Mouse (Mus musculus) intestine, embryonic 15.5 days (tissue): ENCODE data around the gene Dmgdh. TPM values are rescaled to one million over a fixed set of nuclear protein-coding genes. Genes with fewer than 3 reads are reported as not detected.

ENCODE experiments used
- ATAC-seq: fragments of 200-750 bp; cut with Nextera tagmentation; 2 replicates; pipeline ENCODE4 v1.8.0; 2017; ENCODE audit warnings: moderate TSS enrichment, moderate library complexity
- H3K27ac ChIP-seq: fragments of 300-500 bp; sonication (generic); 2 replicates; pipeline ENCODE4 v1.5.1; 2015; ENCODE audit warnings: mild to moderate bottlenecking, inconsistent platforms
- H3K27me3 ChIP-seq: fragments of 300-500 bp; sonication (generic); replicated peaks from 2 replicates; pipeline ENCODE4 v1.6.1; 2015; ENCODE audit warnings: inconsistent platforms
- H3K36me3 ChIP-seq: fragments of 300-500 bp; sonication (generic); 2 replicates; pipeline ENCODE4 v1.6.1; 2015; ENCODE audit warnings: inconsistent platforms
- H3K4me1 ChIP-seq: fragments of 300-500 bp; sonication (generic); replicated peaks from 2 replicates; pipeline ENCODE4 v1.6.1; 2015; ENCODE audit warnings: inconsistent platforms
- H3K4me2 ChIP-seq: fragments of 300-500 bp; sonication (generic); replicated peaks from 2 replicates; pipeline ENCODE4 v1.6.1; 2015; ENCODE audit warnings: mild to moderate bottlenecking, inconsistent platforms
- H3K4me3 ChIP-seq: fragments of 300-500 bp; sonication (generic); replicated peaks from 2 replicates; pipeline ENCODE4 v1.5.1; 2015; ENCODE audit warnings: inconsistent platforms
- H3K9ac ChIP-seq: fragments of 300-500 bp; sonication (generic); 2 replicates; pipeline ENCODE4 v1.6.1; 2015; ENCODE audit warnings: inconsistent platforms
- H3K9me3 ChIP-seq: fragments of 300-500 bp; sonication (generic); 2 replicates; pipeline ENCODE4 v1.6.1; 2016; ENCODE audit warnings: inconsistent platforms
- WGBS: fragments of 180-500 bp; shearing (Covaris S2); methylation state at CpG from one replicate; pipeline ENCODE4 v1.1.7; 2015; 5-methylcytosine and 5-hydroxymethylcytosine counted together
- polyA plus RNA-seq: library from polyadenylated mRNA; unstranded; fragments of >200 nt; fragmentation: Nextera tagmentation; extraction: Ambion mirVana; gene quantifications from 2 replicates; pipeline ENCODE4 v1.2.1, GENCODE M21; 2015

Dmgdh gene
- polyA plus RNA-seq, 1 experiment from 2014 or later = 0.39 TPM

- H3K27ac ChIP-seq = no peak overlapping the region
- no peaks in the 10 kb centered on the region for H3K36me3 ChIP-seq
- no peaks in the 10 kb centered on the region for H3K9me3 ChIP-seq
- 46% methylated on average over 7 of the region's 7 CpGs for WGBS
- no peaks in the 10 kb centered on the region for H3K4me1 ChIP-seq
- no peak overlapping the region for H3K4me2 ChIP-seq
- no peaks in the 10 kb centered on the region for H3K27me3 ChIP-seq
- no peak for ATAC-seq
- no peak overlapping the region for H3K4me3 ChIP-seq
- H3K9ac ChIP-seq = no peak overlapping the region
These were observed 42.9 kb downstream of the Dmgdh start for GRCm38 (mm10) chr13:93717113-93717512.

DNA sequence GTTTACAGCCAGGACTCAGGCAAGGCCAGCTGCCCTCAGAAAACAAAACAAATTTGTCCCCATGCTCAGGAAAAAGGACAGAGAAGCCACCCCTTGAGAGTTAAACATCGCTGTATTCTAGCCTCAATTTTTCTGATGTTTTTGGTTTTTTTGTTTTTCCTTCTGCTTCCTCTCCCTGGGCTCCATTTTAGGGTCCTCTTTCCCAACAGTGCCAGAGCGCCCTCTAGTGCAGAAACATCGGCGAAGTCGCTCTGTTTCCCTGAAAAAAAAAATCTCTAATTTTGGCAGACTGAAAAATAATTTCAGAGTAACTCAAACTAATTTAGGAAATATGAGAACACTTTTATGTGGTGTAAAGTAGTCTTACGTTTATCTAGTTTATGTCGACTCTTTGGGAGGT lies 44.7 kb downstream of the Dmgdh start:
- no peak overlapping the region for H3K9ac ChIP-seq
- no peaks in the 10 kb centered on the region for H3K27me3 ChIP-seq
- H3K9me3 ChIP-seq = no peaks in the 10 kb centered on the region
- no peak for ATAC-seq
- H3K4me3 ChIP-seq = no peak overlapping the region
- WGBS = 6% methylated on average over 7 of the region's 7 CpGs
- H3K36me3 ChIP-seq = no peaks in the 10 kb centered on the region
- no peaks in the 10 kb centered on the region for H3K4me1 ChIP-seq
- 0 out of 2 replicates have a peak overlapping the region, but pooled peaks have one; percentile 15 for H3K4me2 ChIP-seq
- H3K27ac ChIP-seq = no peak overlapping the region

GRCm38 (mm10) chr13:93721916-93722315 lies 47.7 kb downstream of the Dmgdh start:
- Histone ChIP-seq H3K4me1 (no peaks in the 10 kb centered on the region), H3K4me3 (no peak overlapping the region), H3K9ac (no peak overlapping the region), H3K4me2 (no peak overlapping the region), H3K27ac (no peak overlapping the region), H3K9me3 (no peaks in the 10 kb centered on the region), H3K36me3 (no peaks in the 10 kb centered on the region), H3K27me3 (no peaks in the 10 kb centered on the region)
- ATAC-seq = no peak
- WGBS = 62% methylated on average over 4 of the region's 4 CpGs

DNA sequence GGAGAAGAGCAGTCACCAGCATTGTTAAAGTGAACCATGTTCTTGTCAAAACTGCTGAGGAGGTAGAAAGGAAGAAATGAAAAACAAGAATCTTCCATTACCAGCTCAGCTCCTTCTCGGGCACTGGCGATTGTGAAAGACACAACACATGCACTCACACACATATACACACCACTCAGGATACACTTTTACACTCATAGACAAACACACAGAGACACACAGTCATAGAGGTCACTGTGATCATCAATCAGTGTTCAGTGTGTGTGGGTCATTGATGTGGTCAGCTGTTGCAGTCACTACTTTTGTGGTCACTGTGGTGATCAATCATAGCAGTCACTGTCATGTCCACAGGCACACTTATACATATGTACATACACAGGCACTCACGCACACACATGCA lies 49.2 kb downstream of the Dmgdh start:
- no peak overlapping the region for H3K4me2 ChIP-seq
- WGBS = 88% methylated on average over 3 of the region's 3 CpGs
- no peak overlapping the region for H3K27ac ChIP-seq
- H3K27me3 ChIP-seq = no peaks in the 10 kb centered on the region
- no peaks in the 10 kb centered on the region for H3K4me1 ChIP-seq
- no peaks in the 10 kb centered on the region for H3K9me3 ChIP-seq
- no peak overlapping the region for H3K4me3 ChIP-seq
- H3K36me3 ChIP-seq = no peaks in the 10 kb centered on the region
- no peak overlapping the region for H3K9ac ChIP-seq
- no peak for ATAC-seq

GRCm38 (mm10) chr13:93724206-93724605 lies 50.0 kb downstream of the Dmgdh start:
- no peak for ATAC-seq
- H3K4me1 ChIP-seq = no peaks in the 10 kb centered on the region
- H3K9ac ChIP-seq = no peak overlapping the region
- H3K36me3 ChIP-seq = no peaks in the 10 kb centered on the region
- no peak overlapping the region for H3K27ac ChIP-seq
- no peak overlapping the region for H3K4me3 ChIP-seq
- 30% methylated on average over 2 of the region's 2 CpGs for WGBS
- H3K9me3 ChIP-seq = no peaks in the 10 kb centered on the region
- H3K4me2 ChIP-seq = no peak overlapping the region
- H3K27me3 ChIP-seq = no peaks in the 10 kb centered on the region

- Histone ChIP-seq H3K4me1 (no peaks in the 10 kb centered on the region), H3K27me3 (no peaks in the 10 kb centered on the region), H3K36me3 (no peaks in the 10 kb centered on the region), H3K9me3 (no peaks in the 10 kb centered on the region), H3K4me2 (no peak overlapping the region), H3K9ac (no peak overlapping the region), H3K4me3 (no peak overlapping the region), H3K27ac (no peak overlapping the region)
- 83% methylated on average over 5 of the region's 5 CpGs for WGBS
- ATAC-seq = no peak
These were observed 61.0 kb downstream of the Dmgdh start for GRCm38 (mm10) chr13:93735131-93735636.

DNA sequence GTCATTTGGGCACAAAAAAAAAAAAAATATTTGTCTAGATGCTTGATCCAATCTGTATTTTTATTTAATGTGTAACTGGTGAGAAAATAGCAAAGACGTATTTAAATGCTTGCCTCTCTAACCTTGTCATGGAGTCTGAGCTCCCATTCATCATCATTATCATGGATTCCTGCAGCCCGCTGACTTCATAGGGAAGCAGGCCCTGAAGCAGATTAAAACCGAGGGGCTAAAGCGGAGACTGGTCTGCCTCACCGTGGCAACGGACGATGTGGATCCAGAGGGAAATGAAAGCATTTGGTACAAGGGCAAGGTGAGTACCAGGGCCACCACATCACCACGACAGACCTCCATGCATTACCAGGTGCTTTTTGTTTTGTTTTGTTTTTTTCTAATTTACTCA lies 69.9 kb downstream of the Dmgdh start:
- no peak overlapping the region for H3K27ac ChIP-seq
- no peaks in the 10 kb centered on the region for H3K9me3 ChIP-seq
- no peaks in the 10 kb centered on the region for H3K4me1 ChIP-seq
- WGBS = 54% methylated on average over 8 of the region's 8 CpGs
- H3K4me3 ChIP-seq = no peak overlapping the region
- H3K4me2 ChIP-seq = no peak overlapping the region
- no peak overlapping the region for H3K9ac ChIP-seq
- ATAC-seq = no peak
- H3K27me3 ChIP-seq = no peaks in the 10 kb centered on the region
- no peaks in the 10 kb centered on the region for H3K36me3 ChIP-seq

- Histone ChIP-seq H3K9me3 (no peaks in the 10 kb centered on the region), H3K27ac (no peak overlapping the region), H3K4me3 (no peak overlapping the region), H3K27me3 (no peaks in the 10 kb centered on the region), H3K4me2 (no peak overlapping the region), H3K4me1 (no peaks in the 10 kb centered on the region), H3K9ac (no peak overlapping the region), H3K36me3 (no peaks in the 10 kb centered on the region)
- 53% methylated on average over 14 of the region's 14 CpGs for WGBS
- no peak for ATAC-seq
These were observed 78.6 kb downstream of the Dmgdh start for GRCm38 (mm10) chr13:93752597-93753400.

DNA sequence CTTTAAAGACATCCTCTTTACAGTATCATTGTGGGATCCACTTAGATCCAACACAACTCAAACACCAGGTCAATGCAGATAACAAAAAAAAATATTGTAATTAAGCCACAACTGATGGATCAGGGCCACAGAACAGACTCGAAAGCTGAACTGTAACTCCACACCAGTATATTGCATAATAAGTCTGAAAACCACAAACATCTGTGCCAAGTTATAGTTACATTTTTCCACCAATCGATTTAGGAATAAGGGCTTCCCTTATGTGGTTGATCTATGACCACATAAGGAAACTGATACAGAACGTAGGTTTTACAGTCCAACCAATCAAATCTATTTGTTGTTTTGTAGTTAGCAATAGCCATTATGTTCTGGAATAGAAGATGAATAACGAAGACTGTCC lies 80.9 kb downstream of the Dmgdh start:
- WGBS = 87% methylated on average over 4 of the region's 4 CpGs

GRCm38 (mm10) chr13:93756674-93757073 lies 82.4 kb downstream of the Dmgdh start:
- Histone ChIP-seq H3K4me2 (no peak overlapping the region), H3K36me3 (no peaks in the 10 kb centered on the region), H3K27me3 (no peaks in the 10 kb centered on the region), H3K4me3 (no peak overlapping the region), H3K9me3 (no peaks in the 10 kb centered on the region), H3K4me1 (no peaks in the 10 kb centered on the region), H3K27ac (no peak overlapping the region), H3K9ac (no peak overlapping the region)
- no peak for ATAC-seq
- 94% methylated on average over 7 of the region's 7 CpGs for WGBS

More for the DNA sequence above, 80.9 kb downstream of the Dmgdh start:
- no peak overlapping the region for H3K27ac ChIP-seq
- no peaks in the 10 kb centered on the region for H3K4me1 ChIP-seq
- no peak overlapping the region for H3K9ac ChIP-seq
- no peaks in the 10 kb centered on the region for H3K27me3 ChIP-seq
- H3K9me3 ChIP-seq = no peaks in the 10 kb centered on the region
- no peaks in the 10 kb centered on the region for H3K36me3 ChIP-seq
- H3K4me3 ChIP-seq = no peak overlapping the region
- H3K4me2 ChIP-seq = no peak overlapping the region
- no peak for ATAC-seq

GRCm38 (mm10) chr13:93757514-93757913 lies 83.3 kb downstream of the Dmgdh start:
- Histone ChIP-seq H3K27me3 (no peaks in the 10 kb centered on the region), H3K9ac (no peak overlapping the region), H3K9me3 (no peaks in the 10 kb centered on the region), H3K4me2 (no peak overlapping the region), H3K4me1 (no peaks in the 10 kb centered on the region), H3K36me3 (no peaks in the 10 kb centered on the region), H3K27ac (no peak overlapping the region), H3K4me3 (no peak overlapping the region)
- WGBS = 81% methylated on average over 6 of the region's 6 CpGs
- ATAC-seq = no peak

DNA sequence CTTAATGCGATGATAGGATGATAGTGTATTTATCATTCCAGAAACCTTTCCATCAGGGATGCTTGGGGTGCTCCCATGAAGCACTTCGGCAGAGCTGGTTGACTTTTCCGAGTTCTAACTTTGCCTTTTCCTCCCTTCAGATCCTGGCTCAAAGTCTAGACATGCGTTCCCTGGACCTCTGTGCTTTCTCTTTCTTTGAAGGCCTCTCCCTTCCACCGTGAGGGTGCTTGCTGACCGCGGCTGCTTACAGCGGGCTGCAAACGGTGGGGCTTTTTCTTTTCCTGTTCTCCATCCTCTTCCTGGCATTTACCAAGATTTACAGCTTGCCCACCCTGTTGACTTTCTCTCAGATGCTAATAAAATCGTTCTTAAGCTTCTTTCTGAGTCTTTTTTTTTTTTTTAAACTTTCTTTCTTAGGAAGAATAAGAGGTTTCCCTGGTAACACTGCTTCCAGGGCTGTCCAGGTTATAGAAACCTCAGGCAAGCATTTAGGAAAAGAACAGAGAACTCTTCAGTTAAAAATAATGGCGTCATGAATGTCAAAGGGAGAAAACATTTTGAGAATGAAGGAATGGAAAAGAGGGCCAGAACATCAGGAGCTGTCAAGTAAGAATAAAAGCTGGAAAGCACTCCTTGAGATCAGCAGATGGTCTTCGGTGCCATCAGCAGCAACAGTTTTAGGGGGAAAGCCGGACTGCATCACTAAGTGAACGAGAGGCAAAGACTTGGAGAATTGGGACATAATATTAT lies 84.1 kb downstream of the Dmgdh start:
- Histone ChIP-seq H3K36me3 (no peaks in the 10 kb centered on the region), H3K9ac (no peak overlapping the region), H3K9me3 (no peaks in the 10 kb centered on the region), H3K27me3 (no peaks in the 10 kb centered on the region), H3K27ac (no peak overlapping the region), H3K4me2 (no peak overlapping the region), H3K4me3 (no peak overlapping the region), H3K4me1 (no peaks in the 10 kb centered on the region)
- WGBS = 50% methylated on average over 14 of the region's 14 CpGs
- no peak for ATAC-seq
